Mouse (Mus musculus) forebrain, postnatal 0 days (tissue): ENCODE data around the gene Wrap53. TPM values are rescaled to one million over a fixed set of nuclear protein-coding genes. Genes with fewer than 3 reads are reported as not detected.
"Not testable (repeated sequence)": the region's sequence is repeated elsewhere in the genome, so short reads cannot be mapped to it uniquely, and the experiment has no call there.

Experiments used
- ATAC-seq: fragments of 200-750 bp; cut with Nextera tagmentation; 2 replicates; pipeline ENCODE4 v1.8.0; 2017; ENCODE audit warnings: mild to moderate bottlenecking, moderate library complexity
- DNase-seq: peaks from one replicate; pipeline ENCODE4 v3.0.0-alpha.2; 2015
- H3K27ac ChIP-seq: fragments of 300-500 bp; sonication (generic); 2 replicates; pipeline ENCODE4 v1.5.1; 2014; ENCODE audit warnings: low read depth, mild to moderate bottlenecking, antibody characterized with exemption, low read length, moderate library complexity, mixed read lengths
- H3K27me3 ChIP-seq: fragments of 300-500 bp; sonication (generic); 2 replicates; pipeline ENCODE4 v1.6.1; 2014; ENCODE audit warnings: mild to moderate bottlenecking, low read length, mixed read lengths; ENCODE audit not compliant: insufficient read depth
- H3K36me3 ChIP-seq: fragments of 300-500 bp; sonication (generic); 2 replicates; pipeline ENCODE4 v1.6.1; 2014; ENCODE audit warnings: mild to moderate bottlenecking, moderate library complexity; ENCODE audit not compliant: insufficient read depth
- H3K4me1 ChIP-seq: fragments of 300-500 bp; sonication (generic); 2 replicates; pipeline ENCODE4 v1.6.1; 2014; ENCODE audit warnings: antibody characterized with exemption; ENCODE audit not compliant: insufficient read depth
- H3K4me2 ChIP-seq: fragments of 300-500 bp; sonication (generic); 2 replicates; pipeline ENCODE4 v1.6.1; 2014; ENCODE audit warnings: low read depth, mild to moderate bottlenecking, moderate library complexity
- H3K4me3 ChIP-seq: fragments of 300-500 bp; sonication (generic); 2 replicates; pipeline ENCODE4 v1.5.1; 2014; ENCODE audit warnings: low read depth, low read length, mixed read lengths
- H3K9ac ChIP-seq: fragments of 300-500 bp; sonication (generic); 2 replicates; pipeline ENCODE4 v1.6.1; 2014; ENCODE audit warnings: mild to moderate bottlenecking
- H3K9me3 ChIP-seq: fragments of 300-500 bp; sonication (generic); 2 replicates; pipeline ENCODE4 v1.6.1; 2016; ENCODE audit warnings: low read length
- CTCF ChIP-seq: sonication (generic); IDR thresholded peaks from 2 replicates; pipeline ENCODE4 v1.5.1; 2016; ENCODE audit warnings: antibody characterized with exemption, control low read depth, low read depth
- WGBS: fragments of 180-500 bp; shearing (Covaris S2); extraction: QIAGEN DNeasy Blood & Tissue Kit; methylation state at CpG from one replicate; pipeline ENCODE4 v1.1.7; 2014; 5-methylcytosine and 5-hydroxymethylcytosine counted together
- polyA plus RNA-seq: library from polyadenylated mRNA; unstranded; fragments of >200 nt; fragmentation: Nextera tagmentation; extraction: Ambion mirVana; gene quantifications from 2 replicates; pipeline ENCODE4 v1.2.1, GENCODE M21; 2015
- total RNA-seq: library from RNA; depleted of rRNA; stranded (reverse); fragments of >200 nt; gene quantifications from 2 replicates; pipeline ENCODE4 v1.2.3, GENCODE M21; 2014; rRNA removed

The Wrap53 gene
- total RNA-seq, result 10.5 and 13.1 TPM in 2 replicates
- polyA plus RNA-seq, result 14.6 and 17.3 TPM in 2 replicates

DNA sequence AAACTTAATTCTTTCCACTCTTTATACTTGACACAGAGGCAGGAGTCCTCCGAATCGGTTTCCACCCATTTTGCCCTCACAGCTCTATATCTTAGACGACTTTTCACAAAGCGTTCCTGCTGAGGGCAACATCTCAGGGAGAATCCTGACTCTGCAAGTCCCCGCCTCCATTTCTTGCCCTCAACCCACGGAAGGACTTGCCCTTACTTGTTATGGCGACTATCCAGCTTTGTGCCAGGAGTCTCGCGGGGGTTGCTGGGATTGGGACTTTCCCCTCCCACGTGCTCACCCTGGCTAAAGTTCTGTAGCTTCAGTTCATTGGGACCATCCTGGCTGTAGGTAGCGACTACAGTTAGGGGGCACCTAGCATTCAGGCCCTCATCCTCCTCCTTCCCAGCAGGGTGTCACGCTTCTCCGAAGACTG lies at the start of gene Wrap53, which contains the start of gene Trp53:
Gene Wrap53 (minus strand): TSS at position 165 of the 424 bp plus-strand sequence.
Gene Trp53 (plus strand): TSS at position 269 of the 424 bp plus-strand sequence.
- Histone ChIP-seq H3K36me3 (no peaks in the 10 kb centered on the region), H3K27ac (peak within 1 kb of the TSS; percentile 92), H3K9ac (peak within 1 kb of the TSS; percentile 72), H3K4me2 (peak within 1 kb of the TSS; percentile 95), H3K27me3 (no peaks in the 10 kb centered on the region), H3K4me3 (peak within 1 kb of the TSS; percentile 79), H3K9me3 (no peaks in the 10 kb centered on the region), H3K4me1 (peaks cover 4% of the 10 kb centered on the region; the same call in 1 of the 2 replicates)
- no peak for TF ChIP-seq CTCF
- under 1% methylated on average over 13 of the region's 13 CpGs for WGBS
- peak; percentile 64 for ATAC-seq
- DNase-seq, result peak; percentile 94

DNA sequence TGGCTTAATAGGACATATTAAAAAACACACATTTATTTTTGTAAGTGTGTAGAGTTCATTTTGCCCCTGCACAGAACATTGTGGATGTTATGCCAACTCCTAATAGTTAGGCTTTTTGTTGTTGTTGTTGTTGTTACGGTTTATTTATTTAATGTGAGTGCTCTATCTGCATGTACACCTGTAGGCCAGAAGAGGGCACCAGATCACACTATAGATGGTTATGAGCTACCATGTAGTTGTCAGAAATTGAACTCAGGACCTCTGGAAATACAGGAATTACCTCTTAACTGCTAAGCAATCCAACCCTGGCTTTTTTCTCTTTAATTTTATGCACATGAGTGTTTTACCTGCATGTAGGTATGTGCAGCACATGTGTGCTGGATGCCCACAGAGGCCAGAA lies 49.7 kb upstream of the Wrap53 start:
- no peak for ATAC-seq

GRCm38 (mm10) chr11:69628286-69628685 lies 48.2 kb upstream of the Wrap53 start:
- 34% methylated on average over 6 of the region's 6 CpGs for WGBS
- no peak overlapping the region for H3K4me3 ChIP-seq
- ATAC-seq (no peak), DNase-seq (peak; percentile 73)
- no peaks in the 10 kb centered on the region for H3K27me3 ChIP-seq
- peak; percentile 88 for TF ChIP-seq CTCF
- H3K36me3 ChIP-seq, result no peaks in the 10 kb centered on the region
- no peak overlapping the region for H3K4me2 ChIP-seq
- H3K9me3 ChIP-seq, result no peaks in the 10 kb centered on the region
- no peak overlapping the region for H3K9ac ChIP-seq
- H3K27ac ChIP-seq, result no peak overlapping the region
- peaks cover under 1% of the 10 kb centered on the region; the same call in 1 of the 2 replicates for H3K4me1 ChIP-seq

More for the DNA sequence above, 49.7 kb upstream of the Wrap53 start:
- peak; percentile 44 for TF ChIP-seq CTCF
- Histone ChIP-seq H3K9me3 (no peaks in the 10 kb centered on the region), H3K4me3 (no peak overlapping the region), H3K27me3 (no peaks in the 10 kb centered on the region), H3K27ac (no peak overlapping the region), H3K9ac (no peak overlapping the region), H3K4me2 (no peak overlapping the region), H3K4me1 (peaks cover 10% of the 10 kb centered on the region), H3K36me3 (no peaks in the 10 kb centered on the region)
- WGBS, result 69% methylated on average over 1 of the region's 1 CpGs
- no peak for DNase-seq

GRCm38 (mm10) chr11:69624339-69624738 lies 44.3 kb upstream of the Wrap53 start:
- not testable (repeated sequence) for DNase-seq, H3K4me3 ChIP-seq, H3K27ac ChIP-seq, H3K9me3 ChIP-seq, H3K27me3 ChIP-seq, H3K36me3 ChIP-seq, H3K4me1 ChIP-seq, H3K9ac ChIP-seq, H3K4me2 ChIP-seq, ATAC-seq
- WGBS, result 91% methylated on average over 2 of the region's 2 CpGs

DNA sequence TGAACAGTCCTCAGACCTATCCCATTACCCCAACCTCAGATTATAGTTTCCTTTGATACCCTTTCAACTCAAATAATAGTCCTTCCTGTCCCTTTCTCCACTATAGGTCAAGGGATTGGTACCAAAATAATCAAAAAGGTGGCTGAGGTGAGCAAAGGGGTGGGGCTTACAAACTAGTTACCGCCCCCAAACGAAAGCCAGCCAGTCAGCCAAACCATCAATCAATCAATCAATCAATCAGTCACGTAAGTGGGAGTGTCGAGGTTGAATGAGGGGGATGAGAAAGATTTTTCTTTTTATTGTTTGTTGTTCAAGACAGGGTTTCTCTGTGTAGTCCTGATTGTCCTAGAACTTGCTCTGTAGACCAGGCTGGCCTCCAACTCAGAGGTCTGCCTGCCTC lies 43.0 kb upstream of the Wrap53 start:
- WGBS, result 77% methylated on average over 4 of the region's 4 CpGs
- no peaks in the 10 kb centered on the region for H3K9me3 ChIP-seq
- peak overlapping the region; percentile 69 for H3K9ac ChIP-seq
- peak overlapping the region; percentile 50; the same call in 1 of the 2 replicates for H3K27ac ChIP-seq
- ATAC-seq, result no peak
- H3K27me3 ChIP-seq, result no peaks in the 10 kb centered on the region
- H3K36me3 ChIP-seq, result no peaks in the 10 kb centered on the region
- H3K4me3 ChIP-seq, result peak overlapping the region; percentile 50; the same call in 1 of the 2 replicates
- H3K4me1 ChIP-seq, result peaks cover 9% of the 10 kb centered on the region
- peak overlapping the region; percentile 63 for H3K4me2 ChIP-seq
- no peak for DNase-seq
- no peak for TF ChIP-seq CTCF

GRCm38 (mm10) chr11:69622406-69622805 lies 42.4 kb upstream of the Wrap53 start:
- 25% methylated on average over 6 of the region's 6 CpGs for WGBS
- Histone ChIP-seq H3K27ac (peak overlapping the region; percentile 86), H3K36me3 (no peaks in the 10 kb centered on the region), H3K9me3 (no peaks in the 10 kb centered on the region), H3K9ac (peak overlapping the region; percentile 69), H3K4me1 (peaks cover 9% of the 10 kb centered on the region), H3K4me2 (peak overlapping the region; percentile 63), H3K27me3 (no peaks in the 10 kb centered on the region), H3K4me3 (peak overlapping the region; percentile 50)
- no peak for TF ChIP-seq CTCF
- DNase-seq, result peak; percentile 38
- no peak for ATAC-seq

DNA sequence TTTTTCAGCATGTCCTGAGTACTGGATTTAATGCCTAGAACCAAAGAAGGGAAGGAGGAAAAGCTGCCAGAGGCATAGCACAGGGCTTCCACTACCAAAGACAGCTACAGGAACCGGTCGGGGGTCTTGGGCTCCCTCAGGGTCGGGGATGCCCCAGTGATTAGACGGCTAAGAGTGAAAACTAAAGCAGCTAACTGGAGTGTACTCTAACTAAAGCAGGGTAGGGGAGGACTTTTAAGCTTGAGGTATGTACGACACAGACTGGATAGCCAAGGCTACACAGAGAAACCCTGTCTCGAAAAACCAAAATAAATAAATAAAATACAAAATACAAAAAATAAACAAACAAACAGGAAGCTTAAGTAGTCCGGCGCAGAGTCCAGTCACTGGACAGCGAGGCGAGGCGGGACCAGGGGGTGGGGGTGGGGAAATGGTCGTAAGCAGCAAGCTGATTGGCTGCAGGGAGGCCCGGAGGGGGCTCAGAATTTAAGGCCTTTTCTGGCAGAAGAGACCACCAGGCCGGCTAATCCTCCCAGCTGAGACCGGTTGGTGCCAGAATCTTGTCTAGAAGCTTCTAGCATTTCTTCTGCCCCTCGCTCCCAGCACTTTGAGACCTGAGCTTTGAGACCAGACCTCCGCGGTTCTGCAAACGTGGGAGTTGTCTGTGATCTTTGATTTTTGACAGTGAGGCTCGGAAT lies 41.7 kb upstream of the Wrap53 start, which contains the start of gene Sat2:
Gene Sat2 (plus strand): TSS at position 454 of the 698 bp plus-strand sequence.
- H3K9ac ChIP-seq, result peak within 1 kb of the TSS; percentile 69
- peak; percentile 93 for ATAC-seq
- H3K4me1 ChIP-seq, result peaks cover 9% of the 10 kb centered on the region
- H3K36me3 ChIP-seq, result no peaks in the 10 kb centered on the region
- peak within 1 kb of the TSS; percentile 63 for H3K4me2 ChIP-seq
- peak; percentile 85 for DNase-seq
- no peaks in the 10 kb centered on the region for H3K27me3 ChIP-seq
- H3K27ac ChIP-seq, result peak within 1 kb of the TSS; percentile 86
- no peak for TF ChIP-seq CTCF
- WGBS, result 1% methylated on average over 20 of the region's 20 CpGs
- H3K9me3 ChIP-seq, result no peaks in the 10 kb centered on the region
- peak within 1 kb of the TSS; percentile 50 for H3K4me3 ChIP-seq
